Mouse (Mus musculus): ENCODE measurements at regions not wholly inside any gene's neighbourhood (a gene's known extent, or its start where the extent isn't known, plus 50 kb on each side); places are given as distances from the start of the nearest gene placed in this dataset.

DNA sequence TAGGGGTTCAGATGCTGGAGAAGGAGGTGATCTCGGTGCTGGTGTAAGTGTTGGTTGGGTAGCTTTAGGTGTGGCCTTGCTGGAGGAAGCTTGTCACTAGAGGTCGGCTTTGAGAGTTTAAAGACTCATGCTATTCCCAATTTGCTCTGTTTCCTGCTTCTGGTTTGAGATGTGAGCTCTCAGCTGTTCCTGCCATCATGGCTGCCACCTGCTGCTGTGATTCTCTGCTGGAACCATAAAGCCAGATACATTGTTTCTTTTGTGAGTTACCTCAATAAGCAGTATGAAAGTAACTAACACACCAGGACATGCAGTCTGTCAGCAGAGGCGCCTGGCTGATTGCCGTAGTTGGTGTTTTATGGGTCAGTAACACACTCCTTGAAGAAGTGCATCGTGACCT is 94.2 kb upstream of the Tut7 start:
- in situ Hi-C loops (cut with MboI, MseI), result no loop called here

DNA sequence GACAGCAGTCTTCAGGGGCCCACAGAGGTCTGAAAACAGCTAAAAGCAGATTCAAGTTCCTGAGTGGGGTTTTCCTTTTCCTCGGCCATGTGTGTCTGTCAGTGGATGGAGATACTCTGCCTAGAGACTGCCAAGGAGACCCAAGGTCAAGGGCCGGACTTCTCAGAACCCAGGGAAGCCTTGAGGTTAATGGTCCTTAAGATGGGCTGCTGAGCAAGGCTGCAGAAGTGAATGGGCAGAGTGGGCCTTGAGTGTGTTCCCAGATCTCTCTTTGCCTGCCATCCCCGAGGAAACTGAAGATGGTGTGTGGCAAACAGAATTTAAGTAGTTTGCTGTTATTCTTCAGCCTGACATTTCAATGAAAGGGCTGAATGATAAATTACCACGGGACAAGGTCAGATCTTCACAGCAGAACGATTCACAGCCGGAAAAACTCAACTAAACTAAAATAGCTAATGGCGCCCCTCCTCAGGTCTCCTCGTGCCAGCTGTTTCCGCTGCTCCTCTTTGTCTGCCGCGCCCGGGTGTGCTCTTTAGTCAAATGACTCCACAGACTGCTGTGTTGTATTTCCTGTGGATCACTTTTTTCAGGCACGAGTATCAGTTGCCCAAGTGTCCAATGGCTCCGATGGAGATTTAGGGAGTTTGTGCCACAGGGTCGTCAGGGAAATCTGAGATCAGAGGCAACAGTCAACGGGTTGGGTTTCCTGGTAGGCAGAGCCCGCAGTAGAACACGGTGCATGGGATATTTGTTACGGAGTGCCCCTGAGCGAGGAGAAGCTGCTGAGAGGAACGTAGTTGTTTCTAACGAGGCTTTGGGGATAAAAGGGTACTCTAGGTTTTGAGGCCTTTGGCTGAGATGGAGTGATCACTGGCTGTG is 93.5 kb upstream of the Tut7 start:
- in situ Hi-C loops (cut with MboI, MseI), result no loop called here

DNA sequence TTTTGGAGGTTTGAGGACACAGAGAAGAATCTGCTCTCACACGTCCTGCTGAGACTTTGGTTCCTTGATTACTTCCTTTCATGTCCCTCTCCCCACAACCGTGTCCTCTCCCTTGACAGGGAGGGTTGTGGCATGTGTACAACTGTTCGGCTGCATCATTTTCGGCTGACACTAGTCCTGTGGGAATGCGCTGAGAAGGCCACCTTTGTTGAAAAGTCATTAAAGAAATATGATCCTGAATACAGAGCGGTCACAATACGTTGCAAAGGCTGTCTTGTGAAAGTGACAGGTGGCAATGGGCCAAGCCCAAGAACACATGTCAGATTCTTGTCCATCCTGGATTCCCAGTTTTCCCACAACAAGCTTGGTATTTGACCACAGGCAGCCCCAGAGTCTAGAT is 92.8 kb upstream of the Tut7 start:
- in situ Hi-C loops (cut with MboI, MseI), result no loop called here

DNA sequence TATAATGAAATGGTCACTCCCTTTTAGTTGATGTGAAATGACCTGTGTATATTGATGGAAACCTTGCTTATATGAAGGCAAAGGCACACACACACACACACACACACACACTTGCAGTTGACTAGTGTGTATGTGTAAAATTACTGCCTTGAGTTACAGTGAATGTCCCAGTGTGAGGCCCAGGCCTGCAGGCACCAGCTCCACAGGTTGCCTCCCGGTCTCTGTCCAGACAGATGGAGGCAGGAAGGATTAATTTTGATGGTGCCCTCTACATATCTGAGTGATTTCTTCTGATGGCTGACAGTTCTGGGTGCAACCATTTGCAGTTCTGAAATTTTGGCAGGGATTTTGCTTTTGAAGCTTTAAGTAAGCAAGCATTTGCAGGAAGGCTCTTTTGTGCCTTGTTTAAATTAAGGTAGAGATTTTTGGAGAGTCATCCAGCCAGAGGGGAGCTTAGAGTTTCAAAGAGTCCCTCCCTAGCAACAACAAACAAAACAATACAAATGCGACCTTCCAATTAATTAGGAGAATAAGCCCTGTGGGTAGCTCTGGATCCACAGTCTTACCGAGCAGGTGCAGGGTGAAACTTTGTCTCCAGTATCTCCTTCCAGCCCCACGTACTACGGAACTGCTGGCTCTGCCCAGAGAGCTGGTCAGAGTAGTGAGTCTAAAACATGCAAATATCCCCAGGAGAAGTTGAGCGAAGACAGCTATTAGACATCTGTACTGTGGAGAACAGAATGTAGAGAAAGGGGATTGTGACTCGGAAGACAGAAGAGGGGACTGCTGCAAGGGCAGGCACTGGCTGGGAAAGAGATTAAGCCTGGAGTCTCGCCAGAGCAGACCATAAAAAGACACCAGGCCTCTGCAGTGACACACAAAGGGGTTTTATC is 87.5 kb upstream of the Tut7 start:
- in situ Hi-C loops (cut with MboI, MseI), result no loop called here

DNA sequence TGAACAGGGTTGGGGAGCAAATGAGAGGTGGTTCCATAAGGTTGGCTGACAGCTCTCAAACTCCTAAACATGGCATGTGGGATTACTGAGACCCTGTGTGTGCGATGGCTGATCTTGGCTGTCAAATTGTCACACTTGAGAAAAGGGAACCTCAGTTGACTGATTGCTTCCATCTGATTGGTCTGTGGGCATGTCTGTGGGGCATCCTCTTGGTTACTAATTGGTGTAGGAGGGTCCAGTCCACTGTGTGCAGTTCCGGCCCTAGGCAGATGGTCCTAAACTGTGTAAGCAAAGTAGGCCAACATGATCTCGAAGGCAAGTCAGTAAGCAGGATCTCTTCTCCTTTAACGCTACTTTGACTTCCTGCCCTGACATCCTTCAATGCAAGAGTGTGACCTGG is 86.5 kb upstream of the Tut7 start:
- in situ Hi-C loops (cut with MboI, MseI), result no loop called here

DNA sequence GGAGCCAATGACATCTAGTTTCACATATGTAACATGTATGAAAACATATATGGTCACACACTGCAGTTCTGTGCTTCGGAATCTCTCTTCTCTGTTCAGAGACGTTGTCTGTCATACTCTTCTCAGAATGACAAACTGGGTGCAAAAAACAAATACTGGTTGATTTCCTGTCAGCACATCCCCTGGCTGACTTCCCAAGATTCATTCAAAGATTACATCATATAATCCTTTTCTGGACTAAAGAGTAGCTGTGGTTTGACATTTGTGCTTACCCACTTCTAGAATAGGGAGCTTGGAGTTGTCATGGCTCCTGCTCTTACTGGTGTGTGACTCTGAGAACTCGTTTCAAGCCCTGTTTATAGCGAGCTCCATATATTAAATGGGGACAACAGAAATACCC is 85.8 kb upstream of the Tut7 start:
- in situ Hi-C loops (cut with MboI, MseI), result no loop called here

DNA sequence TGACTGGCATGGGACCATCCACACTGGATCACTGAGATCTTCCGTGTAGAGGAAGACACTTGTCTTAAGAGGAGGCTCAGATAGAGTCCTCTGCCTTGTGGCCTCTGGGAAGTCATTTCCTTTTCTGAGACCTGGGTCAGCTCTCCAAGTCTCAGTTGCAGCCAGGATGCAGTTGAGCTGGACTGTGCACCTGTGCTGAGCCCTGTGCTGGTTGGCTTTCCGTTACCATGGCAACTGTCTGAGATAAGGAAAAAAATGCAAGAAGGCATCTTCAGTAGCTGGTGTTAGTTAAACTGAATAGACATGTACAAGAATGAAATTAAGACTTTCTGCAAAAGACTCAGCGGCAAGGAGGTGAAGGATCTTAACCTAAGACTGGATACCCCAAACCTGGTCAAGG is 82.5 kb upstream of the Tut7 start:
- in situ Hi-C loops (cut with MboI, MseI), result no loop called here

DNA sequence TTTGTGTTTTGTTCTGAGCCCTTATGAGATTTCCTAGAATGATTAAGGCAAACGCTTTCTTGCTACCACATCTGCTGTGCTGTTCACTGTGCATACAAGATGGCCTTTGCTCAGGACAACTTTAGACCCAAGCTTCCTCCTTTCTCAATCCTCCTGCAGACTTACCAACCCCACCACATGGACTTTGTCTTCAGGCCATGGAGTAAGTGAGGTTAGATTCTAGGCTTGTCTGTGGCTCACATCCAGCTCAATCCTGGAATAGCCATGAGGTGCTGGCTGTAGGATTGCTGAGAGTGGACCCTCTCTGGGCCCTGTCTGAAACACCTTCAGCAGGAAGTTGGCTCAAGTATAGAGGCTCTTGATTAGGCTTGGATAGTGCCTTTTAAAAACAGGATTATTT is 81.5 kb upstream of the Tut7 start:
- in situ Hi-C loops (cut with MboI, MseI), result no loop called here

DNA sequence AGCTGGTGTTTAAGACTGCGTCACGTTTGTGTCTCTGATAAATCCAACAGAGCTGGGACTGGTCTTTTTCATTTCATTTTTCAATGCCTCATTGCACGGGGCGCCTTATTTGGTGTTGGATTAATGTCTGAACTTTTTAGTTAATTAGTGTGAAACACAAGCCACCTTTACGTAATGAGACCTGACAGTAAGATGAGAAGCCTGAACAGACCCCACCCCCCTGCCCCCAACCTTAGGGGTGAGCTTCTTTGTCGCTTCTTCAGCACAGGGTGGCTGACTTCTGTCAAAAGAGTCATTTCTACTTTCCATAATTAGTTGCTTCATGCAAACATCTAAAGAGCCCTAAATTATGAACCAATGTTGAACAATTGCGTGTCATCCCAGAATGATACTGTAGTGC is 76.6 kb upstream of the Tut7 start:
- in situ Hi-C loops (cut with MboI, MseI), result no loop called here

DNA sequence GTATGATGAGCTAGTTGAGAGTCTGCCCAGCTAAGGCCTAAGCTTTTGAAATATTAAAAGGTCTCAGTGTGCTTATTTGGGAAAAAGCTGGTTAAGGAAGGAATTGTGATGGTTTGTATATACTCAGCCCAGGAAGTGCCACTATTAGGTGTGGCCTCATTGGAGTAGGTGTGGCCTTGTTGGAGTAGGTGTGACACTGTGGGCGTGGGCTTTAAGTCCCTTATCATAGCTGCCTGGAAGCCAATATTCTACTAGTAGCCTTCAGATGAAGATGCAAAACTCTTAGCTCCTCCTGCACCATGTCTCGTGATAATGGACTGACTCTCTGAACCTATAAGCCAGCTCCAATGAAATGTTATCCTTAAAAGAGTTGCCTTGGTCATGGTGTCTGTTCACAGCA is 72.8 kb upstream of the Tut7 start:
- in situ Hi-C loops (cut with MboI, MseI), result no loop called here

DNA sequence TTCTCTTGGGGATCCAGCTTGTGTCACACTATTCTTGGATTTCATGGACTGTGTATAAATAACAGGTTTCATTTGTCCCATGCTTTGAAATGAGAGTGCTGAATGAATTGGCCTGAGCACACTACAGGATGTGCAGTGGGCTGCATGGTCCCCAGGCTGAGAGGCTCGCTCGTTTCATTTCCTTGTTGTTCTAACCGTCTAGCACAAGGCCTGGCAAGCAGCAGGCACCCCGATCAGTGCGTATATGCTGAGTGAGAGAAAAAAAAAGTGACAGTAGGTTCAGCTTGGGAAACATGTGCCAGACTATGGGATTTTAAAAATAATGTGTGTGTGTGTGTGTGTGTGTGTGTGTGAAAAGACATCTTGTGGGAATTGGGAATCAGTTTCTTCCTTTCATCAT is 71.1 kb upstream of the Tut7 start:
- in situ Hi-C loops (cut with MboI, MseI), result no loop called here

DNA sequence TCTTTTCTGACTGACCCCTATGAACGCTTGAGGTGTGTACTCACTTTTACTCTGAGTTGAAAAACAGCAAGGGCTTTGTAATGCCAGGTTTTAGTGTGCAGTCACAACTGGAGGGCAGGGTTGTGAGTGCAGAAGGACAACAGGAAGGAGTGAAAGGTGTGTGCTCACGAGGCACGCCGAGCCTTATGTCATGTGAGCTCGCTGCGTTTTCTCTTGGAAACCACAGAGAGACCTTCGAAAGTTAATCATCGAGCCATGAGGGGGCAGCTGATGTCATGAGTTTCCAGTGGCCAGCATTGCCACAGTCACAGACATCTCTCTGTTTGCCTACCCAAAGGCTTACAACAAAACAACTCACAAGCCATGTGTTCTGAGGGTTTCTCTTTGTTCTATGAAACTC is 70.0 kb upstream of the Tut7 start:
- in situ Hi-C loops (cut with MboI, MseI), result no loop called here

DNA sequence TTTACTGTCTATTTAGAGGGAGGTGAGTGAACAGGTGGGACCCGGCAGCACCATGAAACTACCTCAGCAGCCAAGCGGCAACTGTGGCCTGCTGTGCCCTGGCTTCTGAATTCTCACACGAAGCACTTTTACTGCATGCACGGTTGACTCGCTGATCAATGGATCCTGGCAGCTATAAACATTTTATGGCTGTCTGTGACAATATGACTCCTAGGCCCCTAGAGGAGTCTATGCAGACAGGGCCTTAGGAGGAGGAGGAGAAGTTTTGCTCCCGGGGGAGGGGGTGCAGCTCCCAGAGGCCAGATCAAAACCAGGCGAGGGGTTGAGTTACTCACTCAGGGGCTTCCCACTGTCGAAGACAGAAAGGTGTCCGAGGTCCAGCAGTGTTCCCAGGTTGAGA is 69.4 kb upstream of the Tut7 start:
- in situ Hi-C loops (cut with MboI, MseI), result no loop called here

DNA sequence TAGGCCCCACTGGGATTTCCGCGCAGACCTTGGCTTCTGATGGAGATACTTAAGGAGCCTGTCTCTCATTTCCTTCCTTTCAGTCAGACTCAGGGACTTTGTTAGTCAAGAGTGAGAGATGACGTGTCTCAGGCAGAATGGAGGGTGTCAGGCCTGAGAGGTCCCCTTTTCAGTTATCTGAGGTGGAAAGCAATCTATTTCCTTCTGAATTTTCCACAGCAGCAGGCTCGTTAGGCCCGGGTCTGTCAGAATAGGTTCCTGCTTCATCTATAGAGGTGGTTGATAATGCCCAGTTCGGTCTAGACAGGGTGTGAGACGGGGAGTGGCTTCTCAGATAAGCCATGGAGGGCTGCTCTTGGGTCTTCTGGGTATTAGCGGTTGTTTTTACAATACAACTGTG is 68.8 kb upstream of the Tut7 start:
- in situ Hi-C loops (cut with MboI, MseI), result no loop called here

DNA sequence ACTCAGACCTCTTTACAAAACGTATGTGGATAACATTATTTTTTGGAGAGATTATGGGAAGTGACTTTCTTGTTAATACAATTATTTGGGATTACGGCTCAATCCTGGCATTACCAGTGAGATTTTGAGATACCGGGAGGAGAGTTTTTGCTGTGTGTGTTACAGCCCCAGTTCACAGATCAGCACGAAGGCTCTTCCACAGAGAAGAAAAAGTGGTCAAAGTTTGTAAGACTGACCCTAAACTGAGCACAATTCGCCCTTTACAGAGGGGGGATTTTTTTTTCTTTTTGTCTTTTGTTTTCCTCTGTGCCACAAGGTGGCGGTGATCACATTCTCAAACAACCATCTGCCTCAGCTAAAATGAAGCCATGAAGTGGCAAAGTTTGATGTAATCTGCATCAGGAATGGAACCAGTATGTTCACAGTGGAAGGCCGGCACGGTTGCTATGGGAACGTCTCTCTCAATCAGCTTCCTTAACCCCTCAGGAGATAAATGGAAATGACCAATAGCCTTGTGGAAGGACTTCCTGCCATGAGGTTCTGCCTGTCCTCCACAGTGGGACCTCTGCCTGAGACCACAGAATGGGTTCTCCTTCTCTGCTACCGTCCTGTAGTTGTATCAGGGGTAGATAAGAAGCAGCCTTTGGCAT is 66.6 kb upstream of the Tut7 start:
- in situ Hi-C loops (cut with MboI, MseI), result loop anchor here (10.0 kb wide), 2 partner anchors 575 to 585 kb away; no protein-coding TSS in a partner anchor

DNA sequence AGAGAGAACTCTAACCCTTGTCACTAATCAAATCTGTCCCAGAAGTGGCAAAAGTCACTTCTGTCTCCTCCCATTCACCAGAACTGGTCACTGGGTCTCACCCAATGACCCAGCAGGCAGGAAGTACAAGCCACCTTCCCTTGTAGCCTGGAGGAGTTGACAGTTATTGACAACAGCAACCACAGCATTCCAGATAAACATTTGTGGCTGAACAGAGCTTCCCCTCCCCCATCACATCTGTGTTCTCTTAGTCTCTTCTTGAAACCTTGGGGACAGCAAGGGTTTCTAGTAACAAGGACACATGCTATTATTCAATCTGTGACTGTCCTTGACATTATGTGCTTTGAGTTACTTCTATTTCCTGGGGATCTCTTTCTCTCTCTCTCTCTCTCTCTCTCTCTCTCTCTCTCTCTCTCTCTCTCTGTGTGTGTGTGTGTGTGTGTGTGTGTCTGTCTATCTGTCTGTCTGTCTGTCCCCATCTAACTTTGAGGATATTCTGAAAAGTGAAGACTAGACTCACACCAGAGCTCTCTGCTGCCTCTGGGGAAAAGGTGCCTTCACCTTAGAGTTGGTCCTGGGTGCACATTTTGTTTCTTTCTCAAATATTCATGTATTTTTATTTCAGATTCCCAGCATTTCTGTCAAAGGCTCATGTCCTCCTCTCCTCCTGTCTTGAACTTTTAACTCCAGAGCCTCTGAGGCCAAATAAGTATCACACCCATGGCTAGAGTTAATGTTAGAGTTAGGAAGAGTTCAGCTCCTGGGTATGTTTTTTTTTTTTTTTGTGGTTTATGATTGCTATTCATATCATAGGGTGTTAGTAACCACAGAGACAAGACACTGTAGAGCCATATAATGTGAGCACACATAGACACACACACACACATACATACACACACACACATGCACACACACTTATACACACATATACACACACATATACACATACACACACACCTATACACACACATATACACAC is 65.4 kb upstream of the Tut7 start:
- in situ Hi-C loops (cut with MboI, MseI), result loop anchor here (10.0 kb wide), 2 partner anchors 576 to 586 kb away; no protein-coding TSS in a partner anchor

DNA sequence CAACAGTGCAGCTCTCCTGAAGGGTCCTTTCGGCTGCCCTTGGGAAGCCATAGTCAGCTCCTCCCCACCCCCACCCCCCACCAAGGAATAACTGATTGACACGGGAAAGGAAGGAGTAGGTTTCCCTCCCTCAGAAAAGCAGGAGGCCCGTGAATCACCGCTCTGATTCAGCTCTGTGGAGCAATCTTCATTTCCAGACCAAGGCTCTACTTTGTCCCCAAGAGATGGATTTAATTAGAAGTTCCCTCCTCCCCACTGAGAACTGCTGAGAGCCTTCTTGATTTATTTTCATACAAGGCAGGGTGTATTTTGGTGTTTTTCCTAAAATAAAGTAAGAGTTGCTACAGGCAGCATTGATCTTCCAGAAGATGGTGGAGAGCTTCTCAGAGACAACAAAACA is 64.4 kb upstream of the Tut7 start:
- in situ Hi-C loops (cut with MboI, MseI), result loop anchor here (10.0 kb wide), 2 partner anchors 577 to 587 kb away; no protein-coding TSS in a partner anchor

DNA sequence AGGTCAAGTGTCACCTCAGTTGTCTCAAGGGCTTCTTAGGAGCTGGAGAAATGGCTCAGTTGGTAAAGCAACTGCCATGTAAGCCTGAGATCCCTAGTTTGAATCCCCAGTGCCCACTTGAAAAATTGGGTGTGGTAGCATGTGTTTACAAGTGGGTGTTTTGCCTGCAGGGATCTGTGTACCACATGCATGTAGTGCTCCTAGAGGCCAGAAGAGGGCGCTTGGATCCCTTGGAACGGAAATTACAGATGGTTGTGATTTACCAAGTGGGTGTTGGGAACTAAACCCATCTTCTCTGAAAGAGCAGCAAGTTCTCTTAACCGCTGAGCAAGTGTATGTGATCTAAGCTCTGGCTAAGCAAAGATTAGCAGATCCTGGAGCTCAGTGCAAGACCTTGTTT is 63.6 kb upstream of the Tut7 start:
- in situ Hi-C loops (cut with MboI, MseI), result loop anchor here (10.0 kb wide), 2 partner anchors 578 to 588 kb away; no protein-coding TSS in a partner anchor

DNA sequence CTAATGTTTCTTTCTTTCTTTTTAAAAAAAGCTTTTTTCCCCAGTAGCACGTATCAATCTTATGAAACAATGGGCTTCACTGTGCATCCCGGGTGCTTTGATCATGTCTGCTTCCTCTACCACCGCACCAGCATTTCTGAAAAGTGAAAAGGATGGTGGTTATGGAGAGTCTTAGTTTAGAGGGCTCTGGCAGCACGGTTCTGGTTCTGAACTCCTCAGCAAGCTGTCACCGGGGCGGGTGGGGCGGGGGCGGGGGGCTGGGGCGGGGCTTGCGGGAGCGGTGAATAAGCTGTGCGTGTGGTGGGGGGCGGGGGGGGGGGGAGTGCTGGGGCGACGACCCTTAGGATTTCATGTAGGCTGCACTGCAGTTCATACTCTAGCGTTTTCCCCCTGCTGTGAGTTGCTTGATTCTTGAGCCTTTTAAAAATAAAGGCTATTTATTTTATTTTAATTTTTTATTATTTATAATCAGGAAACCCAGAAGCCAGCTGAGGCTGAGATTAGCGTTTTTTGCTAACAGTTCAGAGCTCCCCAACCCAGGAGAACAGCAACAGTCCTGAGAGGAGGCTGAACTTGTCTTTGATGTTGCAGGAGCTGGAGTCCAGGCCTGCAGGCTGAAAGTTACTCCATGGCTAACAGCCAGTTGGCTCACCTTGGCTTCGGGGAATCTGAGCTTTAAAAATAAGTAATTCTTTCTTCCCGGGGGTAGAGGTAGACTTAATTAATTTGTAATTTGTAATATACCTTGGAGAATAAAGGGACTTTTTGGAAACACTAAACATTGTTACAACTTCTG is 59.2 kb upstream of the Tut7 start:
- in situ Hi-C loops (cut with MboI, MseI), result loop anchor here (10.0 kb wide), 2 partner anchors 583 to 593 kb away; no protein-coding TSS in a partner anchor

DNA sequence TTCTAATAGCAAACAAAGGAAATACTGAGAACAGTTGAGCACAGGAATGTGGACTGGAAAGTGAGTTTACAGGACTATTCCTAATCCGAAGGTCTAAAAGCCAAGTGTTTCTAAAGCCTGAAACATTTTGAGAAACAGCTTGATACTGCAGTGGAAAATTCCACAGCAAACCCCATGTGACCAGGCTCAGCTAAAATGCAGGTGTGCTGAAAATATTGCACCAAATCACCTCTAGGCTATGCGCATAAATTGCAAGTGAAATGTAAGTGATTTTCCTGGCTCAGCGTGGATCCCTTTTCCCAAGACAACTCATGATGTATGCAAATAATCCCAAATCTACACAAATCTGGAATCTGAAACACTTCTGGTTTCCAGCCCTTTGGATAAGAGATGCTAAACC is 57.1 kb upstream of the Tut7 start:
- in situ Hi-C loops (cut with MboI, MseI), result loop anchor here (10.0 kb wide), 2 partner anchors 585 to 595 kb away; no protein-coding TSS in a partner anchor

Measured in T-helper 17 cell (primary cell).